Mouse (Mus musculus) thymus, adult 2 months (tissue): ENCODE results near the gene Mterf1b.
"Not testable (repeated sequence)": the region's sequence is repeated elsewhere in the genome, so short reads cannot be mapped to it uniquely, and the experiment has no call there.

Source experiments
- CTCF ChIP-seq: fragments of 200-500 bp; IDR thresholded peaks from 2 replicates; pipeline ENCODE4 v1.5.1; 2012; ENCODE audit warnings: mild to moderate bottlenecking, control low read depth, low read length, moderate library complexity, borderline replicate concordance; ENCODE audit not compliant: control insufficient read depth, poor library complexity, insufficient read depth; ENCODE audit errors: extremely low read depth
- POLR2A ChIP-seq: fragments of 200-500 bp; IDR thresholded peaks from 2 replicates; pipeline ENCODE4 v1.6.1; 2012; ENCODE audit warnings: mild to moderate bottlenecking, low read length, control low read depth, moderate library complexity; ENCODE audit not compliant: control insufficient read depth, poor library complexity, insufficient read depth; ENCODE audit errors: extremely low read depth

DNA sequence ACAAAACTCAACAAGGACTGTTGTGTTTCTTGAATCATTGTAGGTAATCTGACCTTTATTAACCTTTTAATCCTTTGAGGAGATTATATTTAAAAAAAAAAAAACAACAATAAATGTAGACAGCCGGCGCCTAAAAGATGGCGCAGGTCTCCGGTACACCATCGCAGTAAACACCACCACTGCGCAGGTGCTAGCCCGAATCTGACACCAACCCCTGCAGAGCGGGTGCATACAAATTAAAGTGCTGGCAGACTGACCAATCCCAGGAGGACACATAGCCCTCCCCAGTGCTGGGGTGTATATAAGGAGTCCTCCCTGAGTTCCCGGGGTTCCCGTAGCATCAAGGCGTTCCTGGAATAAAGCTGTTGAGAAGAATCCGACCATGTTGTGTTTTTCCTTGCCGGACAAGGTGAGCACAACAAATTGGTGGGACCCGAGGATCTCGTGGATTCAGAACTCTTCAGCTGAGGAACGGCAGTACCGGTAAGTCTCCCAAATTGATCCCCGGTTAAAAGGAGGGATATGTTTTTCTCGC, 10.2 kb downstream of the Mterf1b start:
- not testable (repeated sequence) for TF ChIP-seq CTCF, POLR2A
